Mouse (Mus musculus) small intestine, adult 2 months (tissue): ENCODE results near the gene Traf3ip3. TPM values are rescaled to one million over a fixed set of nuclear protein-coding genes. Genes with fewer than 3 reads are reported as not detected.

Source experiments
- H3K27ac ChIP-seq: fragments of 200-500 bp; 2 replicates; pipeline ENCODE4 v1.5.1; 2012; ENCODE audit warnings: low read depth, low read length, control low read depth, inconsistent platforms; ENCODE audit not compliant: insufficient read depth
- H3K27me3 ChIP-seq: fragments of 200-500 bp; 2 replicates; pipeline ENCODE4 v1.6.1; 2012; ENCODE audit warnings: mild to moderate bottlenecking, moderate library complexity, low read length, inconsistent platforms; ENCODE audit not compliant: control insufficient read depth, insufficient read depth
- H3K36me3 ChIP-seq: fragments of 200-500 bp; 2 replicates; pipeline ENCODE4 v1.6.1; 2012; ENCODE audit warnings: mild to moderate bottlenecking, low read length, control low read depth, inconsistent platforms; ENCODE audit not compliant: control insufficient read depth, insufficient read depth
- H3K4me1 ChIP-seq: fragments of 200-500 bp; 2 replicates; pipeline ENCODE4 v1.6.1; 2012; ENCODE audit warnings: low read length, inconsistent platforms, mixed read lengths; ENCODE audit not compliant: control insufficient read depth, insufficient read depth, insufficient read length
- H3K4me3 ChIP-seq: fragments of 200-500 bp; 2 replicates; pipeline ENCODE4 v1.5.1; 2012; ENCODE audit warnings: low read depth, mild to moderate bottlenecking, control low read depth, inconsistent platforms, low read length, moderate library complexity
- CTCF ChIP-seq: fragments of 200-500 bp; IDR thresholded peaks from 2 replicates; pipeline ENCODE4 v1.5.1; 2012; ENCODE audit warnings: low read depth, mild to moderate bottlenecking, control low read depth, inconsistent platforms, low read length, moderate library complexity, mixed read lengths; ENCODE audit not compliant: insufficient replicate concordance, insufficient read length; ENCODE audit errors: extremely low read depth
- POLR2A ChIP-seq: fragments of 200-500 bp; IDR thresholded peaks from 2 replicates; pipeline ENCODE4 v1.6.1; 2012; ENCODE audit warnings: low read depth, mild to moderate bottlenecking, control low read depth, inconsistent platforms, low read length, moderate library complexity
- WGBS: fragments of 180-500 bp; shearing (Covaris S2); methylation state at CpG from one replicate; pipeline ENCODE4 v1.1.7; 2018; 5-methylcytosine and 5-hydroxymethylcytosine counted together
- polyA plus RNA-seq: library from polyadenylated mRNA; depleted of rRNA; stranded (reverse); fragments of >200 nt; gene quantifications from 2 replicates; pipeline ENCODE4 v1.2.3, GENCODE M21; 2012

Gene Traf3ip3
- polyA plus RNA-seq, 1 experiment = 4.6 TPM

- Histone ChIP-seq H3K4me1 (peaks cover 7% of the 10 kb centered on the region; the same call in 1 of the 2 replicates), H3K36me3 (no peaks in the 10 kb centered on the region; the same call in 1 of the 2 replicates), H3K4me3 (no peak overlapping the region), H3K27me3 (no peaks in the 10 kb centered on the region), H3K27ac (no peak overlapping the region)
- TF ChIP-seq CTCF = no peak
- TF ChIP-seq POLR2A = no peak
- WGBS = 77% methylated on average over 18 of the region's 18 CpGs
Measured at GRCm38 (mm10) chr1:193197494-193198205, 3.9 kb downstream of the Traf3ip3 start.

DNA sequence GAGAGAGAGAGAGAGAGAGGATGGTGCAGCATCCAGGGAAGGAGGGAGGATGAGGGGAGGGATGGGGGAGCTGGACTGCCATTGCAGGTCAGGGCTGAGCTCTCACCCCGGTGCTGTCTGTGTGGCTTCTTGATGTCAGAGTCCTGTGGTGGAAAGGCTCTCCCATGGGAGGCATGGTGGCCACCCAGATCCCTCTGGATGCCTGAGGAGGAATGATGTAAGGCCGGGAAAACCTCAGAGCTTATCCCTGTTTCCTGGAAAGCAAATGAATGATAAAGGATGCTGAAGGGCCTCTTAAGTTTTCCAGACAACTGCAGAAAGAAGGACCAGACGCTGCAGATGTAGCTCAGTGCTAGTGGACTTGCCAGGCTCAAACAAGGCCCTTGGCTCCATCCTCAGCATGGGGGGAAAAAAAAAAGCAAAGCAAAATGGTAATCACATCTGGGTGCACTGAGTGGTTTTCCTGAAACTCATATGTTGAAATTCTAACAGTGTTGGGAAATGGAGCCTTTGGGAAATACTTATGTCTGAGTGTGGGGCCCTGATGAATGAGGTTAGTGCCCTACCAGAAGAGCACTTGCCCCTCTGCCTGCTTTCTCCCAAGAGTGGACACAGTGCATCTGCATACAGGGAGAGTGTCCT, 6.2 kb downstream of the Traf3ip3 start:
- TF ChIP-seq CTCF = no peak
- no peak for TF ChIP-seq POLR2A
- Histone ChIP-seq H3K27ac (no peak overlapping the region), H3K36me3 (no peaks in the 10 kb centered on the region; the same call in 1 of the 2 replicates), H3K27me3 (no peaks in the 10 kb centered on the region), H3K4me3 (no peak overlapping the region), H3K4me1 (peaks cover 7% of the 10 kb centered on the region; the same call in 1 of the 2 replicates)
- 80% methylated on average over 3 of the region's 3 CpGs for WGBS

DNA sequence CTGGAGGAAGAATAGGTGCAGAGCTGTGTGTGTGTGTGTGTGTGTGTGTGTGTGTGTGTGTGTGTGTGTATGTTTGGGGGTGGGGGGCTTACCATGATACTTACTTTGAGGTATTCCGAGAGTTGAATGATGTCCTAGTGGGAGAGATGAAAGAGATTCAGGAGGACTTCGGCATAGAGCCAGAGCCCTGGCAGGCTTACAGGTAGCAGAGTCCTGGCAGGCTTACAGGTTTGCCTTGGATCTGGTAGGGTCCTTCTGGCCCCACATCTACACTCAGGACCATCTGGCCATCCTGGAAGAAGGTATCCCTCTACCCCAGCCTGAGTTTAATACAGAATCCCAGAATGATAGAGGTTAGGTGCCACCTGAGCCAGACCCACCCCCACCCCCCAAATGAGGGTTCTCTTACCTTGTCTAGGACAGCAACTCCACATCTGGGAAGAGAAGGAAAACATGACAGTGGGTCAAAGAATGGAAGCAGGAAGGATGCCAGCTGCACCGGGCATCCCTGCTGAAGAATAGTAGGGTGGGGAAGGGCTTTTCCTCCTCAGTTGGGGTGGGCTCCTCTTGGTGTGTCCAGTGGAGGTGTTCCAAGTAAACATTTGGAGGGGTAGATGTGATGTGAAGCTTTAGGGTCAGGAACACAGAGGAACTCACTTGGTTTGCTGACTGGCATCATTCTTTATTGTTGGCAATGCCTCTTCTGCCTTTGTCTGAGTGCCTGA, 6.9 kb downstream of the Traf3ip3 start:
- H3K27me3 ChIP-seq = no peaks in the 10 kb centered on the region
- TF ChIP-seq POLR2A = no peak
- no peak for TF ChIP-seq CTCF
- H3K36me3 ChIP-seq = no peaks in the 10 kb centered on the region; the same call in 1 of the 2 replicates
- 74% methylated on average over 3 of the region's 3 CpGs for WGBS
- no peak overlapping the region for H3K27ac ChIP-seq
- peaks cover 8% of the 10 kb centered on the region for H3K4me1 ChIP-seq
- no peak overlapping the region for H3K4me3 ChIP-seq

GRCm38 (mm10) chr1:193191675-193192283, 9.7 kb downstream of the Traf3ip3 start:
- no peak overlapping the region for H3K27ac ChIP-seq
- TF ChIP-seq POLR2A (no peak), CTCF (no peak)
- no peaks in the 10 kb centered on the region; the same call in 1 of the 2 replicates for H3K36me3 ChIP-seq
- no peaks in the 10 kb centered on the region for H3K27me3 ChIP-seq
- WGBS = 84% methylated on average over 7 of the region's 7 CpGs
- no peak overlapping the region for H3K4me3 ChIP-seq
- peaks cover 4% of the 10 kb centered on the region; the same call in 1 of the 2 replicates for H3K4me1 ChIP-seq

GRCm38 (mm10) chr1:193189771-193190170, 11.7 kb downstream of the Traf3ip3 start:
- H3K27me3 ChIP-seq = no peaks in the 10 kb centered on the region
- no peaks in the 10 kb centered on the region; the same call in 1 of the 2 replicates for H3K36me3 ChIP-seq
- peaks cover 4% of the 10 kb centered on the region; the same call in 1 of the 2 replicates for H3K4me1 ChIP-seq
- TF ChIP-seq CTCF = no peak
- no peak for TF ChIP-seq POLR2A
- WGBS = 51% methylated on average over 3 of the region's 3 CpGs
- no peak overlapping the region for H3K4me3 ChIP-seq
- peak overlapping the region; percentile 13 for H3K27ac ChIP-seq

DNA sequence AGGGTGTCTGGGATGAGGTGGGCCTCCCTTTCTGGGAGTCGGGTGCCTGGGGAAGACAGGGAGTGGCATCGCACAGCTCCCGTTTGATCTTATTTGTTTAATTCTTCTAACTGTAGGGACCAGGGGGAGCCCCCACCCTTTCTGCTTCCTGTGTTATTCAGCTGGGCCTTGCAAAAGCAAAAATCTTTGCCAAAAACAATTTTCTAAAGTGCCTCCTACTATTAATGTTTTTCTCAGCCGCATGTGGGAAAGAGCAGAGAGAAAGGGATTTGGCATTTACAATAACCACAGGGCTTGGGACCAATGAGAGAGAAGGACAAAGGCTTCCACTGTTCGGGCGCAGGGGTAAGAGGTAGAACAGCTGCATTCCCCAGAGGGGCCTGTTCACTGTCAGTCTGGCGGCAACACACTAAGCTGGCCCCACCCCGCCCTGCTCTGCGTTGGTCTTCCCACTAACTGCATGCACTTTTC, 12.3 kb downstream of the Traf3ip3 start:
- Histone ChIP-seq H3K27me3 (no peaks in the 10 kb centered on the region), H3K27ac (peak overlapping the region; percentile 13), H3K4me1 (peaks cover 4% of the 10 kb centered on the region; the same call in 1 of the 2 replicates), H3K36me3 (no peaks in the 10 kb centered on the region; the same call in 1 of the 2 replicates), H3K4me3 (no peak overlapping the region)
- TF ChIP-seq CTCF (no peak), POLR2A (no peak)
- WGBS = 14% methylated on average over 9 of the region's 9 CpGs

GRCm38 (mm10) chr1:193188257-193188656, 13.2 kb downstream of the Traf3ip3 start:
- WGBS = 39% methylated on average over 6 of the region's 6 CpGs
- Histone ChIP-seq H3K4me1 (peaks cover 4% of the 10 kb centered on the region; the same call in 1 of the 2 replicates), H3K27me3 (no peaks in the 10 kb centered on the region), H3K27ac (no peak overlapping the region), H3K36me3 (no peaks in the 10 kb centered on the region; the same call in 1 of the 2 replicates), H3K4me3 (no peak overlapping the region)
- TF ChIP-seq CTCF (no peak), POLR2A (no peak)
